Mouse (Mus musculus): ENCODE measurements at regions not wholly inside any gene's neighbourhood (a gene's known extent, or its start where the extent isn't known, plus 50 kb on each side); places are given as distances from the start of the nearest gene placed in this dataset.

GRCm38 (mm10) chr6:111813982-111814603 is 459.5 kb upstream of the Lmcd1 start:
- Histone ChIP-seq H3K4me1 (ENCODE audit: control insufficient read depth, insufficient read depth, low read length) (no peaks in the 10 kb centered on the region), H3K9me3 (ENCODE audit: control insufficient read depth, low read length) (no peaks in the 10 kb centered on the region), H3K4me3 (replicated peaks; ENCODE audit: low read length) (no peak overlapping the region), H3K4me2 (replicated peaks; ENCODE audit: low read depth, low read length, severe bottlenecking) (no peak overlapping the region), H3K27me3 (ENCODE audit: control insufficient read depth, insufficient read depth, low read length) (no peaks in the 10 kb centered on the region), H3K36me3 (ENCODE audit: control insufficient read depth, insufficient read depth, low read length) (no peaks in the 10 kb centered on the region), H3K27ac (replicated peaks; ENCODE audit: low read depth, low read length) (no peak overlapping the region), H3K9ac (ENCODE audit: low read depth, low read length, severe bottlenecking) (no peak overlapping the region)
- no peak for DNase-seq (ENCODE audit: low spot score)
- TF ChIP-seq POLR2A (IDR thresholded peaks at IDR 0.05; ENCODE audit: borderline replicate concordance, extremely low read depth, insufficient read depth, insufficient read length) = no peak
- 74% methylated on average over 7 of the region's 7 CpGs for WGBS
- ATAC-seq (ENCODE audit: low FRiP score, low read depth) = no peak

- Histone ChIP-seq H3K27me3 (ENCODE audit: control insufficient read depth, insufficient read depth, low read length) (no peaks in the 10 kb centered on the region), H3K4me2 (replicated peaks; ENCODE audit: low read depth, low read length, severe bottlenecking) (no peak overlapping the region), H3K9ac (ENCODE audit: low read depth, low read length, severe bottlenecking) (no peak overlapping the region), H3K9me3 (ENCODE audit: control insufficient read depth, low read length) (no peaks in the 10 kb centered on the region), H3K4me3 (replicated peaks; ENCODE audit: low read length) (no peak overlapping the region), H3K4me1 (ENCODE audit: control insufficient read depth, insufficient read depth, low read length) (no peaks in the 10 kb centered on the region), H3K27ac (replicated peaks; ENCODE audit: low read depth, low read length) (no peak overlapping the region), H3K36me3 (ENCODE audit: control insufficient read depth, insufficient read depth, low read length) (no peaks in the 10 kb centered on the region)
- TF ChIP-seq POLR2A (IDR thresholded peaks at IDR 0.05; ENCODE audit: borderline replicate concordance, extremely low read depth, insufficient read depth, insufficient read length) = no peak
- ATAC-seq (ENCODE audit: low FRiP score, low read depth) (no peak), DNase-seq (ENCODE audit: low spot score) (no peak)
These were observed 458.4 kb upstream of the Lmcd1 start for GRCm38 (mm10) chr6:111815150-111815549.

DNA sequence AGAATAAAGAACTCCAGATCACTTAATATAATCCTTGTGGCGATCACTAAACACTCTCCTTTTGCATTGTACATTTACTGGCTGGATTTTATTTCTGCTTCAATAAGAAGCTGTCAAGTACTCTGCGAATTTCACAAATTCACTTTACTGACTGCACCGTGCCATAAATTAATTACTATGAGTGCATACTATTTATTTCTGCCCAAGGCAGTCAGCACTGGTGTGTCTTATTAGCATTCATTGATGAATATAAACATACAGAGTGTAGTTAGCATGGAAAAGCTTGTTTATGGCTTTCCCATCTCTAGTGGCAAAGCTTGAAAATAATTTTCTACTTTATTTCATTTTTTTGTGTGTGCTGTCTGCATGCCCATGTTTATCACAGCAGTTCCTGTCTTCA is 453.3 kb upstream of the Lmcd1 start:
- ATAC-seq (ENCODE audit: low FRiP score, low read depth) (no peak), DNase-seq (ENCODE audit: low spot score) (no peak)
- Histone ChIP-seq H3K4me2 (replicated peaks; ENCODE audit: low read depth, low read length, severe bottlenecking) (no peak overlapping the region), H3K9ac (ENCODE audit: low read depth, low read length, severe bottlenecking) (no peak overlapping the region), H3K4me1 (ENCODE audit: control insufficient read depth, insufficient read depth, low read length) (no peaks in the 10 kb centered on the region), H3K27me3 (ENCODE audit: control insufficient read depth, insufficient read depth, low read length) (no peaks in the 10 kb centered on the region), H3K27ac (replicated peaks; ENCODE audit: low read depth, low read length) (no peak overlapping the region), H3K36me3 (ENCODE audit: control insufficient read depth, insufficient read depth, low read length) (no peaks in the 10 kb centered on the region), H3K4me3 (replicated peaks; ENCODE audit: low read length) (no peak overlapping the region), H3K9me3 (ENCODE audit: control insufficient read depth, low read length) (no peaks in the 10 kb centered on the region)
- no peak for TF ChIP-seq POLR2A (IDR thresholded peaks at IDR 0.05; ENCODE audit: borderline replicate concordance, extremely low read depth, insufficient read depth, insufficient read length)
- WGBS = 74% methylated on average over 3 of the region's 3 CpGs

DNA sequence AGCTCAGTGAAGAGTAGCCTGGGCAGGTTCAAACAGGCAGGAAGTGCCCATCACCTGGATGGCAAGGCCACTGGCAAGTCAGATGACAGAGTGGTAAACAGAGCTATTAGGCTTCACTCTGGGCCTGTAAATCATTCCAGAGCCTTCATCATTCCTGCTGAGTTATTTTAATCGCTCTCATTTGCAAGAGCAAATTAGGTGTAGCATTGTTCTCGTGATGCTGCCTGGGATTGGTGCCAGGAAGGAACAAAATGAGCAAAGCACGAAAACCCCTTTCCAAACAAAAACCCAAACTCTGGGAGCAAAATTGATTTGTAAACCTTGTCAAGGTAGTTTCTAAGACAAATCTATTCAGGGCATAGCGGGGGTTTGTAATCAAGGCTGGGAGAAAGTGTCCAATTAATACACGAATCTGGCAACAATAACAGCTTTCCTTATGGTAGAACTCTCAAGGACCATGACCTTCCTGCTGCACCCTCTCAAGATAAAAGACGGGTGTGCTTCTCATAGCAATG is 429.2 kb upstream of the Lmcd1 start:
- DNase-seq (ENCODE audit: low spot score) = no peak
- Histone ChIP-seq H3K36me3 (ENCODE audit: control insufficient read depth, insufficient read depth, low read length) (no peaks in the 10 kb centered on the region), H3K9ac (ENCODE audit: low read depth, low read length, severe bottlenecking) (no peak overlapping the region), H3K27me3 (ENCODE audit: control insufficient read depth, insufficient read depth, low read length) (no peaks in the 10 kb centered on the region), H3K27ac (replicated peaks; ENCODE audit: low read depth, low read length) (no peak overlapping the region), H3K4me2 (replicated peaks; ENCODE audit: low read depth, low read length, severe bottlenecking) (no peak overlapping the region), H3K9me3 (ENCODE audit: control insufficient read depth, low read length) (no peaks in the 10 kb centered on the region), H3K4me3 (replicated peaks; ENCODE audit: low read length) (no peak overlapping the region), H3K4me1 (ENCODE audit: control insufficient read depth, insufficient read depth, low read length) (no peaks in the 10 kb centered on the region)
- no peak for TF ChIP-seq POLR2A (IDR thresholded peaks at IDR 0.05; ENCODE audit: borderline replicate concordance, extremely low read depth, insufficient read depth, insufficient read length)
- no peak for ATAC-seq (ENCODE audit: low FRiP score, low read depth)
- WGBS = 31% methylated on average over 6 of the region's 6 CpGs

- Histone ChIP-seq H3K4me1 (ENCODE audit: control insufficient read depth, insufficient read depth, low read length) (no peaks in the 10 kb centered on the region), H3K9ac (ENCODE audit: low read depth, low read length, severe bottlenecking) (no peak overlapping the region), H3K4me2 (replicated peaks; ENCODE audit: low read depth, low read length, severe bottlenecking) (no peak overlapping the region), H3K4me3 (replicated peaks; ENCODE audit: low read length) (no peak overlapping the region), H3K27me3 (ENCODE audit: control insufficient read depth, insufficient read depth, low read length) (no peaks in the 10 kb centered on the region), H3K9me3 (ENCODE audit: control insufficient read depth, low read length) (no peaks in the 10 kb centered on the region), H3K36me3 (ENCODE audit: control insufficient read depth, insufficient read depth, low read length) (no peaks in the 10 kb centered on the region), H3K27ac (replicated peaks; ENCODE audit: low read depth, low read length) (no peak overlapping the region)
- WGBS = 64% methylated on average over 3 of the region's 3 CpGs
- no peak for DNase-seq (ENCODE audit: low spot score)
- ATAC-seq (ENCODE audit: low FRiP score, low read depth) = no peak
- no peak for TF ChIP-seq POLR2A (IDR thresholded peaks at IDR 0.05; ENCODE audit: borderline replicate concordance, extremely low read depth, insufficient read depth, insufficient read length)
These were observed 407.4 kb upstream of the Lmcd1 start for GRCm38 (mm10) chr6:111866101-111866598.

Measured in limb, embryonic 14.5 days (tissue).